Mouse (Mus musculus) hindbrain, embryonic 13.5 days (tissue): ENCODE measurements around the gene Tmem108. TPM values are rescaled to one million over a fixed set of nuclear protein-coding genes. Genes with fewer than 3 reads are reported as not detected.
A peak's percentile ranks its signal among the peaks of the same experiment; 100 is the strongest.

Experiments
- ATAC-seq: fragments of 200-750 bp; cut with Nextera tagmentation; 2 replicates; pipeline ENCODE4 v1.8.0; 2017; ENCODE audit warnings: moderate TSS enrichment; ENCODE audit not compliant: low FRiP score
- H3K27ac ChIP-seq: fragments of 300-500 bp; sonication (generic); 2 replicates; pipeline ENCODE4 v1.5.1; 2015; ENCODE audit warnings: inconsistent platforms, mild to moderate bottlenecking, moderate library complexity
- H3K27me3 ChIP-seq: fragments of 300-500 bp; sonication (generic); 2 replicates; pipeline ENCODE4 v1.6.1; 2015; ENCODE audit warnings: mild to moderate bottlenecking, inconsistent platforms
- H3K36me3 ChIP-seq: fragments of 300-500 bp; sonication (generic); 2 replicates; pipeline ENCODE4 v1.6.1; 2015; ENCODE audit warnings: mild to moderate bottlenecking, inconsistent platforms
- H3K4me1 ChIP-seq: fragments of 300-500 bp; sonication (generic); replicated peaks from 2 replicates; pipeline ENCODE4 v1.6.1; 2015; ENCODE audit warnings: inconsistent platforms
- H3K4me2 ChIP-seq: fragments of 300-500 bp; sonication (generic); 2 replicates; pipeline ENCODE4 v1.6.1; 2015; ENCODE audit warnings: inconsistent platforms, mild to moderate bottlenecking, moderate library complexity
- H3K4me3 ChIP-seq: fragments of 300-500 bp; sonication (generic); 2 replicates; pipeline ENCODE4 v1.5.1; 2015; ENCODE audit warnings: mild to moderate bottlenecking, inconsistent platforms
- H3K9ac ChIP-seq: fragments of 300-500 bp; sonication (generic); 2 replicates; pipeline ENCODE4 v1.6.1; 2015; ENCODE audit warnings: mild to moderate bottlenecking, inconsistent platforms
- H3K9me3 ChIP-seq: fragments of 300-500 bp; sonication (generic); 2 replicates; pipeline ENCODE4 v1.6.1; 2016; ENCODE audit warnings: inconsistent platforms
- WGBS: fragments of 180-500 bp; shearing (Covaris S2); methylation state at CpG from one replicate; pipeline ENCODE4 v1.1.7; 2015; 5-methylcytosine and 5-hydroxymethylcytosine counted together
- polyA plus RNA-seq: library from polyadenylated mRNA; unstranded; fragments of >200 nt; fragmentation: Nextera tagmentation; extraction: Ambion mirVana; gene quantifications from 2 replicates; pipeline ENCODE4 v1.2.1, GENCODE M21; 2015

Gene Tmem108
- polyA plus RNA-seq, 1 experiment from 2014 or later, result 30.0 TPM

DNA sequence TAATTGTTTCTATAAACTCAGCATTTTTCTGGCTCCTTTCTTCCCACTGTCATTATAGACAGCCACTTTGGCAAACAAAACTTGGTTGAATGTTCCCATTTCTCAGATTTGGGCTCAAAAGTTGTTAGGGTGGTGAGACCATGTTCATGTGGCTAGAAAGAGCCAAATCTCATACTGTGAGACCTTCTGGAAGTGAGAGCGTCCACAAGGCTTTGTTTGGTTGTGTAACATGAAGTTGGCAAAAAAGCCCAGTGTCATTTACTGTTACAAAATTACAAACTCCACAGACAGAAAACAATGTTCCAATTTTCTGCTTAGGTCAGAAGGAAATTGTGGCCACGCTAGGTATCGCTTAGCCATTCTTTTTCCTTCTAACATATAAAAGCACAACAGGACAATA, 213.0 kb downstream of the Tmem108 start:
- Histone ChIP-seq H3K4me1 (peaks cover 79% of the 10 kb centered on the region), H3K4me2 (no peak overlapping the region), H3K27ac (no peak overlapping the region), H3K9ac (no peak overlapping the region), H3K27me3 (peaks cover 19% of the 10 kb centered on the region), H3K9me3 (no peaks in the 10 kb centered on the region), H3K36me3 (no peaks in the 10 kb centered on the region), H3K4me3 (no peak overlapping the region)
- ATAC-seq, result no peak
- WGBS, result 88% methylated on average over 3 of the region's 3 CpGs

DNA sequence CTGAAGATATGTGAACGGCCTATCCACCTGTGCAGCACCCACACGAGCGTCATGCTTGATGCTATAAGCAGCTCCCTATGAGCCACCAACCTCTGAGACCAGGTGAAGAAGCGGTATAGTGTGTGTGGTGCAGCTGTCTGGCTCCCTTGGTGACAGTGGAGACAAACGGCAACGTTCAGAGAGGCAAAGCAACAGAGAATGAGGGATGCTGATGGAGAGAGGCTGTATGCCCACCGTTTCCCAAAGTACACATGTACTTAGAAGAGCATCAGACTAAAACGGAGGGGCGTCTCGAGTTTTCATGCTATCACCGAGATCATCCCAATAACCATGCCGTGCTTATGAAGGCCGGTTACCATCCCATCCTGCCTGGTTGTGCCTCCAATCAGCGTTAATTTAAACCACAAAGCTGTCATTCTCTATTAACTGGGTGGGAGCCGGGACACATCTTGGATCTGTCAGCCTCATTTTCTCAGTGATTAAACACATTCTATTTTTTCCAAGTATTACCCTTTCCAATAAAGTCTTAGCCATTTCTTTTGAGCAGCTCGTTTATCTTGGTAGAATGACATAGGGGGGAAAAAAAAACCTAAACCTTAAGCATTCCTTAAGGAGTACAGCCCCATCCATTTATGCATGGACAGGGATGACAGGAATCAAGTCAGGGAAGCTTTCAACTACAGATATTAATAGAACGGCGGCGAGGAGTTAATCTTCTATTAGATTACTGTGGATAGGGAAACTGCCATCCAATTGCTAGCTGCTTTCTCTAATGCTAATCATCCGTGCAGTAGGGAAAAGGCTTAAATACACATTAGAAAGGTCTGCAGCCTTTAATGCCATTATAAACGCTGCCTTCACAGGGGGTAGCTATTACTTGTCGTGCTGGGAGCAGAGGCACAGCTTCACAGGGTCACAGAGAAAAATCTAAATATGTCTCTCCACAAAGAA, 214.7 kb downstream of the Tmem108 start:
- no peaks in the 10 kb centered on the region for H3K9me3 ChIP-seq
- no peak overlapping the region for H3K4me3 ChIP-seq
- 42% methylated on average over 22 of the region's 22 CpGs for WGBS
- peak overlapping the region; percentile 32 for H3K4me2 ChIP-seq
- H3K27ac ChIP-seq, result peak overlapping the region; percentile 77
- H3K9ac ChIP-seq, result 0 out of 2 replicates have a peak overlapping the region, but pooled peaks have one; percentile 30
- H3K36me3 ChIP-seq, result no peaks in the 10 kb centered on the region
- peaks cover 76% of the 10 kb centered on the region for H3K4me1 ChIP-seq
- H3K27me3 ChIP-seq, result peaks cover 15% of the 10 kb centered on the region; the same call in 1 of the 2 replicates
- ATAC-seq, result peak; percentile 9; the same call in 1 of the 2 replicates

DNA sequence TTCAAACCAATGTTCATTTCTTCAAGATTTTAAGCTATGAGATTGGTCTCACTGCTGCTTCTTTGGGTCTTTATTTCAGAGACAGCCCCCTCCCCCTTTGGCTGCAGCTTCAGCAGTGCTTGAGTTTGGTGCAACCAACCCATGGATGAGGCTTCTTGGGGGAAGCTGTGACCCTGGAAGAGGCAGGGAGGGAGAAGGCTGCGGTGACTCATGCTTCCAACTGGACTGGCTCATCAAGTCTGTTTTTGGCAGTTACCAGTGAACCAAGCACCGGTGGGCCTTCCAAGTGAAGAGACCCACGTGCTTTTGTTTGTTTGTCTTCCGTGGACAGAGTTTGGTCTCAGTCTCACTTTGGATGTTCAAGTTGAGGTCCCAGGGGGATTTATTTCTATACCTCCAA, 215.9 kb downstream of the Tmem108 start:
- Histone ChIP-seq H3K4me1 (peaks cover 69% of the 10 kb centered on the region), H3K9me3 (no peaks in the 10 kb centered on the region), H3K4me2 (no peak overlapping the region), H3K27me3 (peaks cover 13% of the 10 kb centered on the region; the same call in 1 of the 2 replicates), H3K9ac (no peak overlapping the region), H3K36me3 (no peaks in the 10 kb centered on the region), H3K4me3 (no peak overlapping the region), H3K27ac (no peak overlapping the region)
- WGBS, result 93% methylated on average over 4 of the region's 4 CpGs
- no peak for ATAC-seq

DNA sequence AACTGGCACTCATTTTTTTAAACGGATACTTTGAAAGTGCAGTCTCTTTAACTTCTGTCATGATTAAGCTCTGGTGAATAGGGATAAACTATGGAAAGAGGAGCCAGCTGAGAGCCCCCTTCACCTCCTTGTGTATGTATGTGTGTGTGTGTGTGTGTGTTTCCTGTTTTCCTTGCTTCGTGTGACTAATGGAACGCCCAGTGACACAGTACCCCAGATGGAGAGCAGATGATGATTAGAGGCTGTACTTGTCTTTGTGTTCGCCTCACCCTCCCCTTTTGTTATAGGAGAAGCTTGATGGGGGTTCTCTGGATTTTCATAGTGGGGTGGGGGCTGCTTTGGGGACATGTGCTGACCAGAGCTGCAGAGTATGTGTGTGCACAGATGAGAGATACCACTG, 216.4 kb downstream of the Tmem108 start:
- no peaks in the 10 kb centered on the region for H3K9me3 ChIP-seq
- H3K4me1 ChIP-seq, result peaks cover 69% of the 10 kb centered on the region
- H3K4me3 ChIP-seq, result no peak overlapping the region
- H3K4me2 ChIP-seq, result no peak overlapping the region
- no peak for ATAC-seq
- 49% methylated on average over 4 of the region's 4 CpGs for WGBS
- H3K36me3 ChIP-seq, result no peaks in the 10 kb centered on the region
- H3K27me3 ChIP-seq, result peaks cover 17% of the 10 kb centered on the region
- H3K9ac ChIP-seq, result no peak overlapping the region
- H3K27ac ChIP-seq, result no peak overlapping the region

DNA sequence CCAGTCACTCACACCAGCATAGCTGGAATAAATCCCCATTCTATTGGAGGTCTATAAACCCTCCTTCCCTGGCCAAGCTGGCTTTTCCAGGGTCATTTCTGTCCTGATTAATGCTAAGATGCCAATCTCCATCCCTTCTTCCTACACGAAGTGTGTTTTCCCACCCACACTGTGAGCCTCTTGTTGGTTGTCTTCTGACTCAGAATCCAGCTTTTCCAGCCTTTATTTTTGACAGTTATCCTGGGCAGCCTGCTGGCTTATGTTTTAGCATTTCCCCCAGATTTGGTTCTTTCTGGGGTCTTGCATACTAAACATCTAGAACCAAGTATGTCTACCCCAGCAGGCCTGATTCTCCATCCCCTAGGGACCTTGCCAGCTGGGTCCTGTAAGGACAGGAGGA, 217.0 kb downstream of the Tmem108 start:
- Histone ChIP-seq H3K36me3 (no peaks in the 10 kb centered on the region), H3K27me3 (peaks cover 17% of the 10 kb centered on the region), H3K9ac (no peak overlapping the region), H3K9me3 (no peaks in the 10 kb centered on the region), H3K4me1 (peaks cover 75% of the 10 kb centered on the region), H3K27ac (no peak overlapping the region), H3K4me3 (no peak overlapping the region), H3K4me2 (no peak overlapping the region)
- WGBS, result 65% methylated on average over 1 of the region's 1 CpGs
- no peak for ATAC-seq

DNA sequence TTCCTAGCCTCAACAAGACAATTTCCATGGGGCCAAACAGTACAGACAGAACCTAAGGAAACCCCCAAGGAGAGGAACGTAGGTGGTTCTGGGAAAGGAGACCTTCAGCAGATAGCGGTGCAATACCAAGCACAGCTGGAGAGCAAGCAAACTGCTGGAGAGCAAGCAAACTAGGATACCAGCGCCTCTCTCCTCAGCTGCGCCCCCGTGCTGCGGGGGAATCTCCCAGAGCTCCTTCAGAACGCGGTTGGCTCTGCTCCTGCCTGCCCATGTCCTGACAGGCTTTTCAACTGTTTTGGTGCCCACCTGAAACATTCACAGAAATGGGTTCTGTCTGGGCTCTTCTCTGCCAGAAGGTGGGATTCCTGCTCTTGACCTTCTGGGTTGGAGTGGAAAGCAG, 221.1 kb downstream of the Tmem108 start:
- Histone ChIP-seq H3K4me1 (peaks cover 62% of the 10 kb centered on the region), H3K36me3 (no peaks in the 10 kb centered on the region), H3K27ac (no peak overlapping the region), H3K9ac (no peak overlapping the region), H3K27me3 (peaks cover 11% of the 10 kb centered on the region), H3K9me3 (no peaks in the 10 kb centered on the region), H3K4me3 (no peak overlapping the region), H3K4me2 (no peak overlapping the region)
- no peak for ATAC-seq
- WGBS, result 86% methylated on average over 8 of the region's 8 CpGs

DNA sequence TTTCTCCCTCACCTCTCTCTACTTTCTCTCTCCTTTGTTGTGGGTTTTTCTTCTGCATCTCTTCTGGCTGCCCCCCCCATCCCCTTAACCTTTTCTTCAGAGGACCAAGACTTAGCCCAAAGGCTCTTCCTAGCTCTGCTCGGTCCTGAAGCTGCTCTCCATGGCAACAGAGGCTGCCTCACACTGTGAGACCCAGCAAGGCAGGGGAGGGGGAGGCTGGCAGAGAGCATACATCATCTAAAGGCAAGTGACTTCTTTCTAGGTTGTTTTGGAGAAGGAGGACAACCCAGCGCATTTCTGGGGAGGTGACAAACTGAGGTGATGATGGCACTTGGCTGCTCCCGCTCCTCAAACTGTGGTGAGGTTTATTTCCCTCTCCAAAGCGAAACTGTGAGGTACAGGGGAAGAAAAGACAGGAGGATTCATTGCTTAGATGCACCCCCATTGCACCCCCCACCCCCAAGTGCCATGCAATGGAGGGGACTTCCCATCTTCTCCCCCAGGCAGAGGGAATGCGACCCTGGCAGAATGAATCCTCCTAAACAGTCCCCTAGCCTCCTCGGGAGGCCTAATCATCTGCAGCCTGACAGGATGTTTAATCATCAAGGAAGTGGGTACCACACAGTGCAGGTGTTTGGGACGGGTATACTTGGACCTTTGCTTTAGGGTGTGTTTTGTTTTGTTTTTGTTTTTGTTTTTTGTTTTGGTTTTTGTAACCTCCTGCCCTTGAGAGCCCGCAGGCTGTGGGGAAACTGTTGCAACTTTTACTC, 223.4 kb downstream of the Tmem108 start:
- peak; percentile 82 for ATAC-seq
- Histone ChIP-seq H3K4me2 (no peak overlapping the region), H3K9me3 (no peaks in the 10 kb centered on the region), H3K27ac (peak overlapping the region; percentile 76), H3K36me3 (no peaks in the 10 kb centered on the region), H3K4me1 (peaks cover 54% of the 10 kb centered on the region), H3K27me3 (peaks cover 4% of the 10 kb centered on the region), H3K9ac (peak overlapping the region; percentile 4), H3K4me3 (no peak overlapping the region)
- WGBS, result 38% methylated on average over 8 of the region's 8 CpGs

DNA sequence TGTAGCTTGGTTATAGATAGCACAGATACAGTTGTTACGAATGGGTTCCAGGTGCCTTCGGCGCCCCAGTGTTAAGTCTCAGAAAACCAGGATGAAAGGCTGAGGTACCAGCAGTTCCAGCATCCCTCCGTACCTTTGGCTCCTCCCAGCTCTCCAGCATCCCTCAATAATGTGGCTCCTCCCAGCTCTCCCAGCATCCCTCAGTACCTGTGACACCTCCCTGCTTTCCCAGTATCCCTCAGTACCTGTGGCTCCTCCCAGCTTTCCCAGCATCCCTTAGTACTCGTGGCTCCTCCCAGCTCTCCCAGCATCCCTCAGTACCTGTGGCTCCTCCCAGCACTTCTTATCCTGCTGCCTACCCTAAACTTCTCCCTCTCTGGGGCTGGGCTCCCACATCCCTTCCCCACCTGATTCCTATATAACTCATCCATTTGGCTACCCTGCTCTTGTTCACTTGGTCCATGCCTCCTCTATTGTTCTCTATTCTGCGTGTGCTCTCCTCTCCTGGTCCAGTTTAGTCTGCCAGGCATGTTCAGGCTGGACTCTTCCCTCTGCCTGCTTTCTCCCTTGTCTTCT, 225.5 kb downstream of the Tmem108 start:
- no peak overlapping the region for H3K4me2 ChIP-seq
- ATAC-seq, result no peak; the same call in 1 of the 2 replicates
- no peak overlapping the region for H3K27ac ChIP-seq
- H3K27me3 ChIP-seq, result peaks cover 4% of the 10 kb centered on the region
- H3K36me3 ChIP-seq, result no peaks in the 10 kb centered on the region
- no peaks in the 10 kb centered on the region for H3K9me3 ChIP-seq
- H3K9ac ChIP-seq, result no peak overlapping the region
- WGBS, result 74% methylated on average over 6 of the region's 6 CpGs
- H3K4me3 ChIP-seq, result no peak overlapping the region
- peaks cover 45% of the 10 kb centered on the region for H3K4me1 ChIP-seq

DNA sequence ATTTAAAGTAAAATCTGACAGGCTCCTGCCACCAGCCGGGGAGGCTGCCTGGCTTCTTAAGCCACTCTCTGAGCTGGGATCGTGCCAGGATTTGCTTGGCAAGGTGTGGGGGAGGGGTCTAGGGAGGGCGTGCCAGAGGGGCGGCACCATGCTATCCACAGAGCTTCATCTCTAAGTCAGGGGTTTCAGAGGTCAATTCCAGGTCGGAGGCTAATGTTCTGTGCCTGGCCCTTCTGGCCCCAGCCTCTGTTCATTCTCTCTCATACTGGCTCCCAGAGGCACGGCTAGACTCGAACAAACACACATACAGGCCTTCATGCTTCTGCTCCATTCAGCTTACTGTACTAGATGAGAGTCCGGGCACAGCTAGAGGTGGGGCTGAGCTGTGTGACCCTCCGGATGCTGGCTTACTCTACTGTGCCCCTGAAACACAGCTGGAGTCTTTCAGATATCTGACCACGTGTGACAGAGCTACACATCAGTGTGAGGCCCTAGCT, 236.5 kb downstream of the Tmem108 start:
- no peak overlapping the region; the same call in 1 of the 2 replicates for H3K4me2 ChIP-seq
- H3K9ac ChIP-seq, result no peak overlapping the region
- no peaks in the 10 kb centered on the region for H3K36me3 ChIP-seq
- H3K27me3 ChIP-seq, result 0 out of 2 replicates have a peak, but pooled peaks cover 4% of the 10 kb centered on the region
- peak overlapping the region; percentile 76 for H3K27ac ChIP-seq
- ATAC-seq, result peak; percentile 71
- 11% methylated on average over 10 of the region's 10 CpGs for WGBS
- no peak overlapping the region for H3K4me3 ChIP-seq
- peaks cover 36% of the 10 kb centered on the region for H3K4me1 ChIP-seq
- peaks cover 2% of the 10 kb centered on the region; the same call in 1 of the 2 replicates for H3K9me3 ChIP-seq

DNA sequence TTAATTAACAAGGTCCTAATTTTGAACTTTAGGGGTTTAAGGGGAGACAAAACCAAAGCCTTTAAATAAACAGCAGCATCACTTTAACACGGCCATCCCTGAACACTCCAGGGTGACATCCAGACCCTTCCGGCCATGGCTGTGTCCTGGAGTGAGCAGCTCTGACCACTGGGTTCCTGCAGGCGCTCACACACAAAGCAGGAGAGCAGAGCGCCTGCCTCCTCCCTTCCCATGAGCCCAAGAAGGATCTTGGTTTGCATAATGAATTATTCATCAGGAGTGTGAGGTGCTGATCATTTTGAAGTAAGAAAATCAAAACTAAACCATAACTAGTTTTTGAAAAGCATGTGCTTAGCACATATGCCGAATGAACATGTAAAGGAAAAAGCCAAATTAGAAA, 237.0 kb downstream of the Tmem108 start:
- Histone ChIP-seq H3K36me3 (no peaks in the 10 kb centered on the region), H3K9ac (no peak overlapping the region), H3K4me3 (no peak overlapping the region), H3K4me1 (peaks cover 36% of the 10 kb centered on the region), H3K27me3 (0 out of 2 replicates have a peak, but pooled peaks cover 4% of the 10 kb centered on the region), H3K9me3 (no peaks in the 10 kb centered on the region), H3K4me2 (0 out of 2 replicates have a peak overlapping the region, but pooled peaks have one; percentile 16), H3K27ac (no peak overlapping the region; the same call in 1 of the 2 replicates)
- peak; percentile 65; the same call in 1 of the 2 replicates for ATAC-seq
- 14% methylated on average over 5 of the region's 5 CpGs for WGBS

DNA sequence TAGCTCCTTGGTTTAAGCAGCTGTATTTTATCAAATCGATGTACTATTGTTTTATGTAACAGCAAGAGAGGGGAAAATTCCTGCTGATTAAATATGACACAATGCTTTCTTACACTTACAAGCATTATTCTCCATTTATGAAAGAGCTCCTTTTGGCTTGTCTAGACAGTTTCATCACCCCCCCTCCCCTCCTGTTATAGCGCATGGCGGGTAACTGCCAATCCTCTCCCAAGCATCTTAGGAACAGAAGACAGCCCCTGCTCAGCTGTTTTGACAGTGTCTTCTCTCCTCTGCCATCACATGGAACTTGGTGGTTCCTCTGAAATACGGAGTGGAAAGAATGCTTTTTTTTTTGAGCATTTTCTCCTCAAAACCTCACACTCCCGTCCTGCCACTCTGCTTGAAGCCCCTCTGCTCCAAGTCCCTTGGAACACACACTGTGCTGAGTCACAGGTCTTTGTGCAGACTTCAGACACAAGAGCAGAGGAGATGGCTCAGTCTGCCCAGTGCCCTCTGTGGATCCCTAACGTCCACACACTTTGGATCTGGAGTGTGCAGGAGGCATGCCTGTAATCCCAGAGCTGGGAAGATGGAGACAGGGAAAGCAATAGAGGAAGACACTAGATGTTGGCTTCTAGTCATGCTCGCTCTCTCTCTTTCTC, 237.8 kb downstream of the Tmem108 start:
- Histone ChIP-seq H3K27me3 (0 out of 2 replicates have a peak, but pooled peaks cover 4% of the 10 kb centered on the region), H3K36me3 (peaks cover 3% of the 10 kb centered on the region), H3K9me3 (no peaks in the 10 kb centered on the region), H3K4me2 (0 out of 2 replicates have a peak overlapping the region, but pooled peaks have one; percentile 16), H3K4me1 (peaks cover 36% of the 10 kb centered on the region), H3K27ac (no peak overlapping the region), H3K4me3 (no peak overlapping the region), H3K9ac (no peak overlapping the region)
- WGBS, result 49% methylated on average over 7 of the region's 7 CpGs
- no peak for ATAC-seq
